Mouse (Mus musculus): ENCODE measurements around the gene Pard3. TPM values are rescaled to one million over a fixed set of nuclear protein-coding genes. Genes with fewer than 3 reads are reported as not detected.
"Not testable (repeated sequence)": the region's sequence is repeated elsewhere in the genome, so short reads cannot be mapped to it uniquely, and the experiment has no call there.

The Pard3 gene
- polyA plus RNA-seq, 1 experiment, result 10.4 TPM

- DNase-seq, result no peak
- no peak for TF ChIP-seq CTCF (IDR thresholded peaks at IDR 0.05; ENCODE audit: borderline replicate concordance, control insufficient read depth, extremely low read depth, insufficient read depth, low read length, poor library complexity)
- Histone ChIP-seq H3K36me3 (ENCODE audit: control insufficient read depth, insufficient read depth, low read length) (no peaks in the 10 kb centered on the region), H3K4me3 (ENCODE audit: control insufficient read depth, insufficient read depth, low read length) (no peak overlapping the region), H3K27ac (ENCODE audit: control insufficient read depth, insufficient read depth, low read length) (no peak overlapping the region), H3K27me3 (ENCODE audit: control insufficient read depth, insufficient read depth, low read length) (no peaks in the 10 kb centered on the region), H3K4me1 (replicated peaks; ENCODE audit: control insufficient read depth, insufficient read depth, low read length) (no peaks in the 10 kb centered on the region)
- 91% methylated on average over 12 of the region's 12 CpGs for WGBS
Observed at GRCm38 (mm10) chr8:127164326-127165280, 100.9 kb downstream of the Pard3 start.

GRCm38 (mm10) chr8:127168496-127168895 lies 104.8 kb downstream of the Pard3 start:
- Histone ChIP-seq H3K27ac (ENCODE audit: control insufficient read depth, insufficient read depth, low read length) (no peak overlapping the region), H3K27me3 (ENCODE audit: control insufficient read depth, insufficient read depth, low read length) (no peaks in the 10 kb centered on the region), H3K4me3 (ENCODE audit: control insufficient read depth, insufficient read depth, low read length) (no peak overlapping the region), H3K36me3 (ENCODE audit: control insufficient read depth, insufficient read depth, low read length) (no peaks in the 10 kb centered on the region), H3K4me1 (replicated peaks; ENCODE audit: control insufficient read depth, insufficient read depth, low read length) (no peaks in the 10 kb centered on the region)
- TF ChIP-seq CTCF (IDR thresholded peaks at IDR 0.05; ENCODE audit: borderline replicate concordance, control insufficient read depth, extremely low read depth, insufficient read depth, low read length, poor library complexity), result no peak
- TF ChIP-seq POLR2A (IDR thresholded peaks at IDR 0.05; ENCODE audit: control insufficient read depth, extremely low read depth, insufficient read depth, low read length, poor library complexity), result no peak
- no peak for DNase-seq
- 89% methylated on average over 2 of the region's 2 CpGs for WGBS

GRCm38 (mm10) chr8:127169361-127169760 lies 105.7 kb downstream of the Pard3 start:
- no peak overlapping the region for H3K4me3 ChIP-seq (ENCODE audit: control insufficient read depth, insufficient read depth, low read length)
- no peaks in the 10 kb centered on the region for H3K4me1 ChIP-seq (replicated peaks; ENCODE audit: control insufficient read depth, insufficient read depth, low read length)
- H3K27me3 ChIP-seq (ENCODE audit: control insufficient read depth, insufficient read depth, low read length), result no peaks in the 10 kb centered on the region
- no peaks in the 10 kb centered on the region for H3K36me3 ChIP-seq (ENCODE audit: control insufficient read depth, insufficient read depth, low read length)
- WGBS, result 96% methylated on average over 5 of the region's 5 CpGs
- TF ChIP-seq POLR2A (IDR thresholded peaks at IDR 0.05; ENCODE audit: control insufficient read depth, extremely low read depth, insufficient read depth, low read length, poor library complexity) (no peak), CTCF (IDR thresholded peaks at IDR 0.05; ENCODE audit: borderline replicate concordance, control insufficient read depth, extremely low read depth, insufficient read depth, low read length, poor library complexity) (no peak)
- no peak overlapping the region for H3K27ac ChIP-seq (ENCODE audit: control insufficient read depth, insufficient read depth, low read length)
- DNase-seq, result no peak

- DNase-seq; H3K4me1 ChIP-seq (replicated peaks; ENCODE audit: control insufficient read depth, insufficient read depth, low read length); H3K36me3 ChIP-seq (ENCODE audit: control insufficient read depth, insufficient read depth, low read length); H3K4me3 ChIP-seq (ENCODE audit: control insufficient read depth, insufficient read depth, low read length); H3K27ac ChIP-seq (ENCODE audit: control insufficient read depth, insufficient read depth, low read length); H3K27me3 ChIP-seq (ENCODE audit: control insufficient read depth, insufficient read depth, low read length): not testable (repeated sequence)
- 69% methylated on average over 2 of the region's 2 CpGs for WGBS
Observed at GRCm38 (mm10) chr8:127170372-127170771, 106.7 kb downstream of the Pard3 start.

GRCm38 (mm10) chr8:127170930-127171329 lies 107.2 kb downstream of the Pard3 start:
- DNase-seq, result no peak
- Histone ChIP-seq H3K4me1 (replicated peaks; ENCODE audit: control insufficient read depth, insufficient read depth, low read length) (no peaks in the 10 kb centered on the region), H3K36me3 (ENCODE audit: control insufficient read depth, insufficient read depth, low read length) (no peaks in the 10 kb centered on the region), H3K4me3 (ENCODE audit: control insufficient read depth, insufficient read depth, low read length) (no peak overlapping the region), H3K27me3 (ENCODE audit: control insufficient read depth, insufficient read depth, low read length) (no peaks in the 10 kb centered on the region), H3K27ac (ENCODE audit: control insufficient read depth, insufficient read depth, low read length) (no peak overlapping the region)
- WGBS, result 90% methylated on average over 3 of the region's 3 CpGs
- TF ChIP-seq CTCF (IDR thresholded peaks at IDR 0.05; ENCODE audit: borderline replicate concordance, control insufficient read depth, extremely low read depth, insufficient read depth, low read length, poor library complexity) (no peak), POLR2A (IDR thresholded peaks at IDR 0.05; ENCODE audit: control insufficient read depth, extremely low read depth, insufficient read depth, low read length, poor library complexity) (no peak)

- Histone ChIP-seq H3K4me3 (ENCODE audit: control insufficient read depth, insufficient read depth, low read length) (no peak overlapping the region), H3K27me3 (ENCODE audit: control insufficient read depth, insufficient read depth, low read length) (no peaks in the 10 kb centered on the region), H3K4me1 (replicated peaks; ENCODE audit: control insufficient read depth, insufficient read depth, low read length) (no peaks in the 10 kb centered on the region), H3K36me3 (ENCODE audit: control insufficient read depth, insufficient read depth, low read length) (no peaks in the 10 kb centered on the region), H3K27ac (ENCODE audit: control insufficient read depth, insufficient read depth, low read length) (no peak overlapping the region)
- TF ChIP-seq POLR2A (IDR thresholded peaks at IDR 0.05; ENCODE audit: control insufficient read depth, extremely low read depth, insufficient read depth, low read length, poor library complexity) (no peak), CTCF (IDR thresholded peaks at IDR 0.05; ENCODE audit: borderline replicate concordance, control insufficient read depth, extremely low read depth, insufficient read depth, low read length, poor library complexity) (no peak)
- 90% methylated on average over 5 of the region's 5 CpGs for WGBS
- DNase-seq, result no peak
Observed at GRCm38 (mm10) chr8:127173483-127173882, 109.8 kb downstream of the Pard3 start.

- Histone ChIP-seq H3K36me3 (ENCODE audit: control insufficient read depth, insufficient read depth, low read length) (no peaks in the 10 kb centered on the region), H3K4me3 (ENCODE audit: control insufficient read depth, insufficient read depth, low read length) (no peak overlapping the region), H3K27me3 (ENCODE audit: control insufficient read depth, insufficient read depth, low read length) (no peaks in the 10 kb centered on the region), H3K4me1 (replicated peaks; ENCODE audit: control insufficient read depth, insufficient read depth, low read length) (no peaks in the 10 kb centered on the region), H3K27ac (ENCODE audit: control insufficient read depth, insufficient read depth, low read length) (no peak overlapping the region)
- DNase-seq, result no peak
- WGBS, result 97% methylated on average over 6 of the region's 6 CpGs
- no peak for TF ChIP-seq CTCF (IDR thresholded peaks at IDR 0.05; ENCODE audit: borderline replicate concordance, control insufficient read depth, extremely low read depth, insufficient read depth, low read length, poor library complexity)
- TF ChIP-seq POLR2A (IDR thresholded peaks at IDR 0.05; ENCODE audit: control insufficient read depth, extremely low read depth, insufficient read depth, low read length, poor library complexity), result no peak
Observed at GRCm38 (mm10) chr8:127174411-127174810, 110.7 kb downstream of the Pard3 start.
